Mouse (Mus musculus) G1E-ER4 (cell line): ENCODE data around the gene Cox19. TPM values are rescaled to one million over a fixed set of nuclear protein-coding genes. Genes with fewer than 3 reads are reported as not detected.

Experiments
- GATA1 ChIP-seq: IDR thresholded peaks from one replicate; pipeline ENCODE4 v1.8.0; 2012; ENCODE audit warnings: low read length, inconsistent platforms
- polyA plus RNA-seq: library from polyadenylated mRNA; stranded (reverse); fragments of >175 nt; gene quantifications from 2 replicates; pipeline ENCODE4 v1.2.3, GENCODE M21; 2012

Gene Cox19
- polyA plus RNA-seq, 1 experiment, result 76.6 TPM

DNA sequence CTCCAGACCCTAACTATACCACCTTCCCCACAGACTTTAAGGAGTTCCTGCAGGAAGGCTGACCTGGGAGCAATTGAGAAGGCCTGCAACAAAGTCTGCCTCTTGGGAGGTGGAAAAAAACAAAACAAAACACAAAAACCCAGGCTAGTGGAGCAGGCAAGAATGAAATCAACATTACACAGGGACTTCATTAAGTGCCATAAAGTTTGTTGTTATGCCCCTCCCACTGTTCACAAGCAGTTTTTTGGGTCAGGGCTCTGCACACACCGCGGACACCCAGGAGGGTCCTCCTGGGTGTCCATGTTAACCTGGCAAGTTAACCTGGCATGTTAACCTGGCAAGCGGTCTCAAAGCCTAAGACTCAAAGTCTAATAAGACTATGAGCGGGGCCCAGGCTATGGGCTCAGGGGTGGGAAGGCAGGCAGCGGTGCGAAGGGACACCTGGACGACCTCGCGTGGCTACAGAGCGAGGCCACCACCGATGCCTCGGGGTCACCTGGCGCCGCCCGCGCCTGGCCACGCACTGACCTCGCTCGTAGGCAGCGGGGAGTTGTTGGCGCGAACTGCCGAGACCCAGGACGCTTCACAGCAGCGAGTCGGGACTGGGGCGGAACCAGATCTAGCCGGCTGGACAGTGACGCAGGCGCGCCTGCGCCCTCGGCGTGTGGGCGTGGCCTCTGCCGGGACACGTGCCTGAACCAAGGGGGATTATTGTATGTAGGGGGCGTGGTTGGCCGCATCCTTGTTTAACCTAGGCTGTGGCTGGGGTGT, 20.6 kb upstream of the Cox19 start:
- TF ChIP-seq GATA1, result no peak

DNA sequence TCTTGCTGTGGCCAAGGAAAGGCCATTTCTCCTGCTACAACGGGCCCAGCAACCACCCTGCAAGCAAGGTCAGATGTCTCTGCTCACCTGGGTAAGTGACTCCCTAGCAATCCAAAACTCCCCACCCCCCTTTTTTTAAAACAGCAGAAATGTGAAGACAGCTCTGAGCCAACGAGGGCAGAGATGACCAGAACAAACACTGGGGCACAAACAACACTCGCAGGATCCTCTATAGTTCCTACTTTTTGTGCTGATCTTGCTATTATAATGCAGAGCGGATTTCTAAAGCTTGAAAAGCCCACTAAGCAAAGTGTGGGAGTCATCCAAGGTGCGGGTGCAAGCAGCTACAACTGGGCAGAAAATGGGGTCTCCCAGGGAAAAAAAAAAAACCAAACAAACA, 19.9 kb upstream of the Cox19 start:
- TF ChIP-seq GATA1, result no peak

- TF ChIP-seq GATA1, result no peak
Measured at GRCm38 (mm10) chr5:139370336-139370735, 19.1 kb upstream of the Cox19 start.

DNA sequence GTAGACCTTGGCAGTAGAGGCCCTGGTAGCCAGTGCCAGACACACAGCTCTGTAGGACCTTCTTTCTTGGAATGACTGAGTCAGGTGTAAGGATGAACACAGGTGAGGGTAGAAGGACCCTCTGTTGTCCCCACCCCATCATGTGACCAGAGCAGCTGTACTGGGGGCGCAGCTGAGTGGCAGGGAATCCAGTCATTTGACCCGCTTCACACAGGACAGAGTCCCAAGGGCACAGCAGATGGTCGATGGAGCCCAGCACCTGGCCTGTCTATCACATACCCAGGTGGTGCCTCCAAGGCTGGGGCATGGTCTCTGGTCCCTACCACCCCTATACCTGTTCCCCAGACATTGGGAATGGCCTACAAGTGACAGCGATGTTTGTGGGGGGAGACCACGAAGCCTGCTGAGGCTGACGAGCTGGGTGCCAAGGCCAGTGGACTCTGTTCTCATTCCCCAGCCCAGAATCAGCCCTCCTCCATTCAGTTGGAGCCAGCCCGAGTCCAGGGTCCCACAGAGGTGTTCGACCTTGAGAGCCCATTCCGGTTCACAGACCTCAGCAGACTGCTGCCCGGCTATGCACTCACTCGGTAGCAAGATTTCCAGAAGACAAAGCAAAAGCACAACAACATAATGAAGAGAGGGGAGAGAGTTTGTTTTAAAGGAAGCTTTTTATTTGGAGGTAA, 17.6 kb upstream of the Cox19 start:
- no peak for TF ChIP-seq GATA1

DNA sequence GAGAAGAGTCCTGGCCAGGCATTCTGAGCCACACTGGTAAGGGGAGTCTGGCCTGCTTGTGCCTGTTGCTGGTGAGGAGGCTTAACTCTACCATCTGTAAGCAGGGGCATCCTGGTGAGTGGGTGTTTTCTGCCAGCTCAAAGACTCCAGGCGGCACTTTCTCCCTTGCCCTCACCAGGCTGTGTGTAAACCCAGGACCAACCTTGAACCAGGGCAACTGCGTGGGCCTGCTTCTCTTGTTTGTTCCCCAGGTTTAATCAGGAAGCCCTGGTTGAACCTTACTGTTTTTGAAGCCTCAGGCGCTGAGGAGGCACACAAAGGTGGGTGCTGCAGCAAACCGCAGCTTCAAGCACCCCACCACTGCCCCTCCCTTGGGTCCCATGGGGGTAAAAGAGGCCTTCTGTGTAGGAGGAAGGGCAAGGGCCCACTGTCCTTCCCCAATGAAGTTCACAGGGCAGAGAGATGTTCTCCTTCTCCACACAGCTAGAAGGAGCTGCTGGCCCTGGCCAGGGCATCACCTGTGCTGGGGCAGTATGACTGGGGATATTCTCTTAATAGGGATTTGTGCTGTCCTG, 16.8 kb upstream of the Cox19 start:
- no peak for TF ChIP-seq GATA1

GRCm38 (mm10) chr5:139366484-139366883, 15.3 kb upstream of the Cox19 start:
- no peak for TF ChIP-seq GATA1

DNA sequence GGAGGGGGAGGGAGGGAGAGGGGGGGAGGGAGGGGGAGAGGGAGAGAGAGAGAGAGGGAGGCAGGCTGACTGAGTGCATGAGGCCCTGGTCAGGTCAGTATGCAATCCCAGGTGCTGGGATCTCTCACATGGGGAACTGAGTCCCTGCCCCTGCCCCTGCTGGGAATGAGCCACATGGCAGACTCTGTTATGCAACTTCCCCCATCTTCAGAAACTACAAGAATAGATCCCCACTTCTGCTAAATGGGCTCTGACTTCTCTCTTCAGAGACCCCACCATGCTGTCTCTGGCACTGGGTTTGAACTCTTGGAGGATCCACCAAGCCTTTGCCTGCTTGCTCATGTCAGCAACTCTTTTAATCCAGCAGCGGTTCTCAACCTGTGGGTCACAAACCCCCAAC, 14.6 kb upstream of the Cox19 start:
- TF ChIP-seq GATA1, result no peak

GRCm38 (mm10) chr5:139364911-139365571, 13.8 kb upstream of the Cox19 start:
- TF ChIP-seq GATA1, result no peak

DNA sequence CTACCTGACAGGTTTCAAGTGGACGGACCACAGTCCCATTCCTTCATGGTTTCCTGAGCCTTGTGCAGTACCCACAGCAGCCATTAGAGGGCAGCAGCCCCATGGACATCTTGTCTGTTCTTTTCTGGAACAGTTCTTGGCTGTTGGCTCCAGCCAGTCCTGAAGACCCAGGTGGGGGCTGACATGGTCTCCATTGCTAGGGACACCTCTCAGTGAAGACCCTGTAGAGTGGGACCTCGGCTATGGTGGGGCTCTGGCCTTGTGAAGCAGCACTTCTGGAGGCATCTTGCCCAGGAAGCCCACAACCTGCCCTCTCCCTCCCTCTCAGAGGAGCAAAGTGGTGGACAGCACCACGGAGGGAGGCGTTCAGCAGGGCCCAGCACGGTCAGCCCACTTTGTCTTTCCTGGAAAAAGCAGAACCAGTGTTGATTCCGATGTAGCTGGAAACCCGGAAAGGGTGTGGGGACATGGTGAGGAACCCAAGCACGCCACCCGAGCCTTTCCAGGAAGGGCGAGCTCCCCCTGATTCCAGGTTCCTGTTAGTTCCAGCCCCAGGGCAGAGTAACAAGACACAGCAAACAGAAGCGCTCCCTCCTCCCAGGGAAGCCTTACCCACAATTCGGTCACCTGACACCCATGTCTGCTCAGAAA, 13.2 kb upstream of the Cox19 start:
- TF ChIP-seq GATA1, result no peak

GRCm38 (mm10) chr5:139363858-139364257, 12.6 kb upstream of the Cox19 start:
- TF ChIP-seq GATA1, result no peak

- no peak for TF ChIP-seq GATA1
Measured at GRCm38 (mm10) chr5:139359244-139359643, 8.0 kb upstream of the Cox19 start.

- no peak for TF ChIP-seq GATA1
Measured at GRCm38 (mm10) chr5:139358653-139359052, 7.4 kb upstream of the Cox19 start.

DNA sequence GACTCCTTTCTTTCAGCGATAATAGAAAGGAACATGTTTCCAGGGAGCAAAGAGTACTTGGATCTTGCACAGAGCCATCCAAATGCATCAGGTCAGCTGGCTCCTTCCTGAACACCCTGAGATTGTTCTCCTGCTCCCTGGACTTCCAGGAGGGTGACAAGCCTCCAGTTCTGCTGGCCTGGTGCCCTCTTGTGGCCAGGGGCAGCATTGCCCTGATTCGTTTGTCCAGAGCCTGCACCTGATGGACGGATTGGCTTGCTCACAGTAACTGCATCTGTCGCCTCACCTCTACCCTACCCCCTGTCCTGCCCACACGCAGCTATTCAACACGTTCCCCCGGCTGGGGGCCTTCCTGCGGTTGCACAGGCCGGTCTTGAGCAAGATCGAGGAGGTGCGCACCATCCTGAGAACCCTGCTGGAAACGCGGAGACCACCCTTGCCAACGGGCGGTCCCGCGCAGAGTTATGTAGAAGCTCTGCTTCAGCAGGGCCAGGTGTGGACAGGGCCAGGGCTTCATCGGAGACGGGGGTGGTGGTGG, 4.1 kb upstream of the Cox19 start:
- TF ChIP-seq GATA1, result no peak

GRCm38 (mm10) chr5:139353946-139354345, 2.7 kb upstream of the Cox19 start:
- no peak for TF ChIP-seq GATA1

DNA sequence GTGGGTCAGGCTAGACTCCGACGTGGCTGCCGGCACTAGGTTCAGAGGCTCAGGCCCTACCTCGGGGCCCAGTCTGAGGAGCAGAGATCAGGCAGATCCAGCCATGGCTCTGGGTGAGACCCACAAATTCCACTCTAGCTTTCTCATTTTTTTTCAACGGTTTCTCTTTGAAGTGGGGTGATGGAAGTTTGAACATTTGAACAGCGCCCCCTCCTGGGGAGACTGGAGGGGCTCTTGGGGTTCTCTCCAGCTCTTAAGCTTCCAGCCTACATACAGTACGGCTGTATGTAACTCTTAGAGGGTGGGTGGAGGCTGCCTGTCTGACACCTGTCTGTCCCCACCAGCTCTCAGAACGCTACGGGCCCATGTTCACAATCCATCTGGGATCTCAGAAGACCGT, 2.3 kb upstream of the Cox19 start:
- TF ChIP-seq GATA1, result no peak
